Mouse (Mus musculus) T-cell, adult 2 months (primary cell): ENCODE data around the gene Sun2.

ENCODE experiments used
- DNase-seq: peaks from one replicate; pipeline ENCODE4 v3.0.0; 2022; ENCODE audit warnings: low spot score

Sun2 gene

DNA sequence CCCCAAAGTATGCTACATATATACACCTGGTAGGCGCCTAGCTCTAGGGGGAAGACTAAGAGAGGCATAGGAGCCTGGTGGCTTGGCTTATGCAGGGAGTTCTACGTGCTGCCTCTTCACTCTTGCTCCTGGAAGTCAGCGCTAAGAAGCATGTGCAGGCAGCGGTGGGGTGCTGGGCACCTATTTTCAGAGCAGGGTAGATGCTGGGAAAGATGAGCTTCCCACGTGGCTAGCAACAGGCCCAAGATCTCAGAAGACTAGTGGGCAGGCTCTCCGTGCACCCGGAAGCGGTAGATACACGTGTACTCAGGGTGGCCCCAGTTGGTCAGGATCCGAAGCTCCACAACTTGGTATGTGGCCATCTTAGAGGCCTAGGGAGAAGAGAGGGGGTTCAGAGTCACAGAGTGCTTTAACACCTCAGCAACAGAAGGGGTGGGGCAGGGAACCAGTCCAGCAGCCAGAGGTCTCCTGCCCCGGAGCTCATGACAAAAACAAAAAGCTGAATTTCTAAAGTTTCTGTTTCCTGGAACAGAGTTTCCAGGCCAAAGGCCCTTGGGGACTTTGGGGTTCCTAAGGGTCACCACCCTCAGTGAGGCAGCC, 17.0 kb downstream of the Sun2 start:
- no peak for DNase-seq

- peak; percentile 51 for DNase-seq
These were observed 18.9 kb downstream of the Sun2 start for GRCm38 (mm10) chr15:79723439-79723838.

- DNase-seq, result no peak
These were observed 21.5 kb downstream of the Sun2 start for GRCm38 (mm10) chr15:79720796-79721195.

- DNase-seq, result no peak
These were observed 22.1 kb downstream of the Sun2 start for GRCm38 (mm10) chr15:79720267-79720666.

- no peak for DNase-seq
These were observed 25.6 kb downstream of the Sun2 start for GRCm38 (mm10) chr15:79716710-79717109.

DNA sequence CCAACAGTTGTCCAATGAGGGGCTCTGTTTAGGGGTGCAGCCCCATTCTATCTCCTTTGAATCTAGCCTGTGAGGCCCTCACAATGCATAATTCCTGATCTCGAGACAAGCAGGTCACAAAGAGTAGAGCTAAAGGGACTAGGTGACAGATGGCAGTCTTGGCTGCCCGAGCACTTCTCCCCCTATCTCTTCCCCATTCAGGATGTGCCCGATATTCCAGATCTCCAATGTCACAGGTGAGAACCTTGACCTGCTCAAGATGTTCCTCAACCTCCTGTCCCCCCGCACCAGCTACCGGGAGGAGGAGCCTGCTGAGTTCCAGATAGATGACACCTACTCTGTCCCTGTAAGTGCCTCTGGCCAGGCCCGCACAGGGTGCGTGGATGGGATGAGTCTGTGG, 26.7 kb downstream of the Sun2 start:
- DNase-seq, result no peak

- no peak for DNase-seq
These were observed 34.0 kb downstream of the Sun2 start for GRCm38 (mm10) chr15:79708229-79708822.

DNA sequence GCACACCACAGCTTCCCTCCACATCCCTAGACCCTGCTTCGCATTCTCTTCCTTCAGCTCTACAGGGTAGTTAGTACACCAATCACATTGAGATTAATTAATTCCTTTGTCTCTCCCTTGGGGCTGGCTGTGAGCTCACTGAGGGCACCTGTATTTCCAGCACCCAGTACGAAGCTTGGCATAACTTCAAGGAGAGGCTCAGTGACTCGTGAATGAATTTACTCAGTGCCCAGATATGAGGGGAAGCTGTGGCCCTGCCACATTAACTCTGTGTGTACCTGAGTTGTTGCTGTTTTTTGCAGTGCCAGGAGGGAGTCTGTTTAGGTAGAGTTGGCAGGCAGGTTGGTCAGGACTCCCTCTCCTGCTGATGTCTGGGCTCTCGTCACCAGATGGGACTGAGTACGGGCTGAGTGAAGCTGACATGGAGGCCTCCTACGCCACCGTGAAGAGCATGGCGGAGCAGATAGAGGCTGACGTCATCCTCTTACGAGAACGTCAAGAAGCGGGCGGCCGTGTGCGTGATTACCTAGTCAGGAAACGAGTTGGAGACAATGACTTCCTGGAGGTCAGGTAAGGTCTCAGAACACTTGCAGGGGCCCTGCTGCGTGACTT, 35.6 kb downstream of the Sun2 start:
- DNase-seq, result no peak

GRCm38 (mm10) chr15:79697558-79698187, 44.7 kb downstream of the Sun2 start:
- no peak for DNase-seq

DNA sequence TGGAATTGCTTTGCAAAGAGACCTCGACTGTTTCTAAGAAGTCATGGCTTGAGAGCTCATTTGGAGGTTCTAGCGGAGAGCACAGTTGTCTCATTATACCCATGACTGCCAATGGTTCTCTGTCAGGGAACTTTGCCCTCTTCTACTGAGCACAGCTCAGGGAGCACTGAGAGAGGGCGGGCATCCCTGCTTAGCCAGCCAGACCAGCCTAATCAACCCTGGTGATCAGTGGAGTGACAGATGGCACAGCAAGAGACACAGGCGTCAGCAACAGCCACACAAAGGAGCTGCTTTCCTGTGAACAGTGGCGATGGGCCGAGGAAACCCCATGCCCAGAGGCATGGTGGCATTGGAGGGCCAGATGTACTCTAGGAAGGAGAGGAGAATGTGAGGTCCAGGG, 45.3 kb downstream of the Sun2 start:
- DNase-seq, result no peak

DNA sequence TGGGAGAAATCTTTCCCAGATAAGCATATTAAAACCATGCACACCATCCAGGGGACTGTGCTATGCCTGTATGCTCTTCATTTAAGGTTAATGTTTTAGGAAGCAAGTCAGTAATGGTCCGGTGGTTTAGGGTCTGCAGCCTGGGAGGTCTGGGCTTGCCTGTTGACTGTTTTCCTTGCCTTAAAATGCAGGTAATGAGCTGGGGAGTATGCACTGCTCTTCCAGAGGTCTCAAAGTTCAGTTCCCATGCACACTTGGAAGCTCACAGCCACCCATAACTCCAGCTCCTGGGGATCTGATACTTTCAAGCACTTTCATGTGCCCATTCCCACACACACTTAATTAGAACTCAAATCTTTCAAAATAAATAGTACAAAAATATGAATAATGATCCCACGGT, 45.8 kb downstream of the Sun2 start:
- DNase-seq, result no peak

DNA sequence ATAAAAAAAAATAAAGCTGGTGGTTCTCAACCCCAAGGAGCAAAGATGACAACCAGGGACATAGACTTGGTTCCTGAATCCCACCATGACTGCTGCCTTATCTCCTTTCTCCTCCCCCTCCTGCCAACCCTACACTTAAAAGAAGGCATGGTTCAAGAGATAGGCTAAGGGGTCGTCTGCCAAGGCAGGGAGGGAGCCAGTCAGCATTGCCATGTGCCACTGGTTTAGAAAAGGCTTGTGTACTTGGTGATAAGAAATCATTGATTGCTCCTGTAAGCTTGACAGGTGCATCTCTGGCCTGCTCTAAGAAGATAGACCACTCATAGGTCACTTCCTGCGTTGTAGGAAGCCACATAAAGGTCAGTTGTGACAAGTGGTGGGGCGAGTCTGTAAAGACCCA, 46.8 kb downstream of the Sun2 start:
- no peak for DNase-seq

DNA sequence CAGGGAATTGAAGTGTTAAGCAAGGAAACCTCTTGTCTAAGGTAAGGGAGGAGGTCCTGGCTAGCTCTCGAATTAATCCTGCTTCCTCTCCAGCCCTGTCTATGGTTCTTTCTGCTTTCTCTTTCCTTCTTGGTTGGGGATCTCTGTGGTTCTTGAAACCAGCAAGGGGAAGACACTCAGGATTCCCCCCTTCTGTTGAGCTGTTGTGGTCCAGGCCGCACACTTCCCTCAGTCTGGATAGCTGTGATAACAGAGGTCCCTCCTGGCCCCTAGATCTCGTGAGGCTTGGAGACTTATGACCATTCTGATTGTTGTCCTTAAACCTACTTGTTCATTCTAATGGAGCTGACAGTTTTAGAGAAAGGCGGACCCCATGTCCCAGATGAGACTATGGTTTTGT, 47.8 kb downstream of the Sun2 start:
- no peak for DNase-seq

DNA sequence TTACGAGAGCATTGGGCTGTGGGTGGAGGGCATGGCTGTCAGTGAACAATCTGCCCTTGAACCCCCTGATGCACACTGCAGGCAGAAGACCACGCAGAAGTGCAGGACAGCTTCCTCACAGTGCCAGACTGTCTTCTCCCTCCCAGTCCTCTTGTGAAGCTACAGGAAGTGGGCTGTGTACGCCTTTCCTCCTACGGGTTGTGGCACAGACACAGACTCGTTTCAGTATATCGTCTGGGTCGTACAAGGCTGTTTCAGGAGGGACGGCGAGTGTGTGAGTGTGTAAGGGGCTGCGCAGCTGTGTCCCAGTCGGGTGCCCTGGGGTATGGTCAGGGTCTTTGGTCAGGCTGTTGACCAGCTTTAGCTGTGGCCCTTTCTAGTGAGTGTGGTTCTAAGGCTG, 48.6 kb downstream of the Sun2 start:
- DNase-seq, result peak; percentile 71

GRCm38 (mm10) chr15:79692334-79692733, 50.0 kb downstream of the Sun2 start:
- DNase-seq, result peak; percentile 13

GRCm38 (mm10) chr15:79691023-79691508, 51.3 kb downstream of the Sun2 start:
- peak; percentile 36 for DNase-seq

DNA sequence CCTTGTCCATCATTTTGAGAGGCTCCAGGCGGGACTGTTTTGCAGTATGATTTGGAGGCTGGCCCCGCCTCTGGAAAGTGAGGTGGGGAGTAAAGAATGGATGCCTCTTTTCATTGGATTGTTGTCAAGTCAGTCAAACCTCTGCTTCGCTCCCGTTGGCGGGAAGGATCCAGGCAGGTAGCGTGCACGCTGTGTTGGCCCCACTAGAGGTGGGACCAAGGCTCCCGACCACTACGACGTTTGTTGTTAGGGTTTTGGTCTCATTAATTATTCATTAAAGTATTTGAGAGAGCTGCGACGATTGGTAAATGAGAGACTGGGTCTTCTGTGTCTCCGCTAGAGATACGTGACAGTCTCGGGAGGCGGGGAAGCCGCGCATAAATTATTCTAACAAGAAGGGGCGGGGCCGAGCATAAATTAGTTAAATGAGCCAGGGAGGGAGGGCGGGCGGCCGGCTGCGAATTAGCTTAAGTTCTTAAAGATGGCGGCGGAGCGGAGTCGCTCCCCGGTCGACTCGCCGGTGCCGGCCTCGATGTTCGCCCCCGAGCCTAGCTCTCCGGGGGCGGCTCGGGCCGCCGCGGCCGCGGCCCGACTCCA, 51.8 kb downstream of the Sun2 start, which contains the start of gene Gtpbp1:
Gene Gtpbp1, plus strand, starts transcription at position 420 of the 597 bp plus-strand sequence.
- peak; percentile 96 for DNase-seq

GRCm38 (mm10) chr15:79689662-79690425, 52.5 kb downstream of the Sun2 start:
- DNase-seq, result peak; percentile 53

GRCm38 (mm10) chr15:79688268-79688956, 53.9 kb downstream of the Sun2 start:
- DNase-seq, result no peak

DNA sequence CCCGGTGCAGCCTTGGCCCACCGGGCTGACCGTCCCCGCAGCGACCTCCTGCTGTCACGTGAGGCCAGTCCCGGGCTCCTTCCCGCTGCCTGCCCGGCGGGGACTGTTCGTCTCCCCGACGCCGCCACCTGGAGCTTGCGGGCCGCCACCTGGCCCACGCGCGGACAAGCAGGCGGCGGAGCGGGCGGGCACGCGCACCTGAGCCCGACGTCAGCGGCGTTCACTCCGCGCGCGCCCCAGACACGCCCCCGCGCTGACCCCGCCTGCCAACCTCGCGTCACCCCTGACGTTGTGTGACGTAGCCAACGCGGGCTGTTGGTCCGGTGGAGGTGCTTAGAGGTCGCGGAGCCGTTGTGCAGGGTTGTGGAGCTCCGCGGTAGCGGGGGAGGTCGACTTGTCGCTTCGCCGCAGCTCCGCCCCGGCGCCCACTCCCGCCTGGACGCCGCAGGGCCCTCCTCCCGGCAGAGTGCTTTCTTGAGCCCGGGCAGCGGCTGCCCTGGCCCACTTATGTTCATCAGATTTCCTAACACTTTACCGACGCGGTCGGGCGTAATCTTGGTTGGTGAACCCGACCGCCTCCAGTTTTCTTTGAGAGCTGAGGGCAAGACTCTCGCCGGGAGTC, 54.6 kb downstream of the Sun2 start, which contains the start of gene Josd1:
Gene Josd1, minus strand, starts transcription at position 274 of the 622 bp plus-strand sequence.
- DNase-seq, result peak; percentile 96

GRCm38 (mm10) chr15:79687175-79687574, 55.2 kb downstream of the Sun2 start:
- no peak for DNase-seq
